Mouse (Mus musculus): ENCODE measurements around the gene Gm20431.

Gene Gm20431

GRCm38 (mm10) chr2:167602364-167602763 lies 58.9 kb downstream of the Gm20431 start:
- in situ Hi-C loops (cut with MseI, MboI), result loop anchor here in 1 of 2 experiments (5.0 kb wide), 1 partner anchor 70 kb away; no protein-coding TSS in a partner anchor

- in situ Hi-C loops (cut with MseI, MboI), result loop anchor here in 1 of 2 experiments (5.0 kb wide), 1 partner anchor 68 kb away; no protein-coding TSS in a partner anchor
These were observed 60.8 kb downstream of the Gm20431 start for GRCm38 (mm10) chr2:167600481-167600995.

- in situ Hi-C loops (cut with MseI, MboI), result loop anchor here in 1 of 2 experiments (5.0 kb wide), 1 partner anchor 68 kb away; no protein-coding TSS in a partner anchor
These were observed 61.4 kb downstream of the Gm20431 start for GRCm38 (mm10) chr2:167599917-167600316.

GRCm38 (mm10) chr2:167599195-167599594 lies 62.1 kb downstream of the Gm20431 start:
- in situ Hi-C loops (cut with MseI, MboI), result no loop called here

- in situ Hi-C loops (cut with MseI, MboI), result no loop called here
These were observed 63.7 kb downstream of the Gm20431 start for GRCm38 (mm10) chr2:167597492-167598186.

- in situ Hi-C loops (cut with MseI, MboI), result no loop called here
These were observed 64.4 kb downstream of the Gm20431 start for GRCm38 (mm10) chr2:167596726-167597491.

GRCm38 (mm10) chr2:167596262-167596661 lies 65.0 kb downstream of the Gm20431 start:
- in situ Hi-C loops (cut with MseI, MboI), result no loop called here

- in situ Hi-C loops (cut with MseI, MboI), result no loop called here
These were observed 65.5 kb downstream of the Gm20431 start for GRCm38 (mm10) chr2:167595761-167596171.

- in situ Hi-C loops (cut with MseI, MboI), result no loop called here
These were observed 66.8 kb downstream of the Gm20431 start for GRCm38 (mm10) chr2:167594444-167594934.

GRCm38 (mm10) chr2:167593551-167594250 lies 67.6 kb downstream of the Gm20431 start:
- in situ Hi-C loops (cut with MseI, MboI), result no loop called here

GRCm38 (mm10) chr2:167588774-167589577 lies 72.3 kb downstream of the Gm20431 start:
- in situ Hi-C loops (cut with MseI, MboI), result no loop called here

GRCm38 (mm10) chr2:167586976-167587375 lies 74.3 kb downstream of the Gm20431 start:
- in situ Hi-C loops (cut with MseI, MboI), result no loop called here

GRCm38 (mm10) chr2:167586041-167586440 lies 75.3 kb downstream of the Gm20431 start:
- in situ Hi-C loops (cut with MseI, MboI), result no loop called here

GRCm38 (mm10) chr2:167585273-167585672 lies 76.0 kb downstream of the Gm20431 start:
- in situ Hi-C loops (cut with MseI, MboI), result no loop called here

- in situ Hi-C loops (cut with MseI, MboI), result no loop called here
These were observed 77.9 kb downstream of the Gm20431 start for GRCm38 (mm10) chr2:167583161-167583952.

GRCm38 (mm10) chr2:167578521-167578920 lies 82.8 kb downstream of the Gm20431 start:
- in situ Hi-C loops (cut with MseI, MboI), result no loop called here

GRCm38 (mm10) chr2:167577186-167577785 lies 84.0 kb downstream of the Gm20431 start:
- in situ Hi-C loops (cut with MseI, MboI), result no loop called here

- in situ Hi-C loops (cut with MseI, MboI), result no loop called here
These were observed 85.1 kb downstream of the Gm20431 start for GRCm38 (mm10) chr2:167576121-167576620.

GRCm38 (mm10) chr2:167575581-167575980 lies 85.7 kb downstream of the Gm20431 start:
- in situ Hi-C loops (cut with MseI, MboI), result no loop called here
